Mouse (Mus musculus) 3134 (cell line): ENCODE measurements around the gene Zpbp2.
A peak's percentile ranks its signal among the peaks of the same experiment; 100 is the strongest.

Experiments used
- DNase-seq: peaks from one replicate; pipeline ENCODE4 v3.0.0-alpha.2; 2011; ENCODE audit warnings: low spot score; ENCODE audit not compliant: insufficient read length; ENCODE audit errors: extremely low read depth

Gene Zpbp2

DNA sequence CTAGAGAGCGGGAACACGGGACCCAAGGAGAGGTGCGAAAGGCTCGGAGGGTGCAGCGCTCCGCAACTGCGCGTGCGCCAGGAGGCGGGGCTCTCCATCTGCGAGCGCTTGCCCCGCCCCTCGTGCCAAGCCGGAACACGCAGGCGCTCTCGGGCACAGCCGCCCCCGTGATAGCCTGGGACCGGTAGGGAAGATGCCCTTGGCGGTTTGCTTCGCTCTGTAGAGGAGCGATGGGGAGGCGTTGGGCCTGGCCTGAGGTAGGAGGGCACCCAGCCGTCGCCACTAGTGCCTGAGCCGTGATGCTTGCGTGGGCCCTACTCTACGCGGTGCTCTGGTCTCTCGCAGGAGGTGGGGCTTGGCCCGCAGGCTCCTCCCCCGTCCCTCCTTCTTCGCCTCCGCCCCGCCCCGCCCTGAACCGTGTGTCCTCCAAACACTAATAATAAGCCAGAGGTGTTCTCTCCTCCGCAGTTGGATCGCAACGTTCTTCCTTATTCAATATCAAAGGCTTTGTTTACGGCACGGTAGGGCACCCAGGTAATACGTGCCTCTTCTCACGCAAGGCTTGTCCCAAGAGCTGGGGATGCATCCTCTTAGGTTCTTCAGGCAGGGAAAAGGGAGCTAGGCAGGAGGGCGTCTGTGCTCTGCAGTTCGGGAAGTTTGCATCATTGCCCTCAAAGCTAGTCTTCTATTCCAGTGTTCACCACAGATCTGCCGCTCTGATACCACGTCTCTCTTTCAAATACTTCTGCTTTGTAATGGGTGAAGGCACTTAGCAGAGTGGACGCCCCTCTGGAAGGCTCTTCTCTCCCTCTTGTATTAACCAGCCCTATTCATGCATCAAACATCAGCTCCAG, at the start of gene Zpbp2:
Gene Zpbp2, plus strand, starts transcription at position 123 of the 854 bp plus-strand sequence.
- DNase-seq, result peak; percentile 25

- no peak for DNase-seq
Measured at GRCm38 (mm10) chr11:98504926-98505325, 46.0 kb upstream of the Zpbp2 start.

- DNase-seq, result peak; percentile 25
Measured at GRCm38 (mm10) chr11:98509434-98509833, 41.5 kb upstream of the Zpbp2 start.

GRCm38 (mm10) chr11:98510125-98510524, 40.8 kb upstream of the Zpbp2 start:
- DNase-seq, result no peak

DNA sequence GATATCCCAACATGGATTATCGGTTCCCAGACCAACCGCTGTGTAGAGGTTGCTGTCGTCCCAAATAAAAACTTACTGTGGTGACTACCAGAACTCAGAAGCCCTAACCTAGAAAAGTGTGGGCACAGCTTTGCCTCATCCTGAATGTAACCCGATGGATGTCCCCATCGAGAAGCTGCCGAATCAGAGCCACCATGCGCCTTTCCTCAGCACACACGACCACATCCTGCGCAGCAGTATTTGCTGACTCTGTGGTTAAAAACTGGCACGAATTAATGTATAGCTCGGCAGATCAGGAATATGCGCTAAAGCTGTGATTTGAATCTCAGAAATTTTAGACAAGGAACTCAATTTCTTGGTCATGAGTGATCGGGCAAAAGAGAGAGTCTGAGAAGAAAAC, 38.0 kb upstream of the Zpbp2 start:
- no peak for DNase-seq

- DNase-seq, result no peak
Measured at GRCm38 (mm10) chr11:98513356-98513936, 37.5 kb upstream of the Zpbp2 start.

DNA sequence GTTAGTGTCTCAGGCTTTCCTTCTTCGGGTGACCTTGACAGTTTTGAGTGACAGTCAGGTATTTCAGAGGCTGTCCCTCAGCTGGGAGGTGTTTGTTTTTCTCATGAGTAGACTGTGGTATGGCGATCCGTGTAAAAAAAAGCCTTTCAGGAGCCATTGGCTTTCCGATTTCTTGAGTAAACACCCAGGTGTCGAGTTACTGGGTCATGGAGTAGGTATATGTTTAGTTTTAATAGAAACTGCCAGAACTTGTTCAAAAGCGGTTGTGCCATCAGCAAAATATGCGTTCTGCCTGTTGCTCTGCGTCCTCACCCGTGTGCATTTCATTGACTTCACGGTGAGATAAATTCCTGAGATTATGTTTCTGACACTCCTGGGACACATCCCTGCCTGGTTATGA, 30.4 kb upstream of the Zpbp2 start:
- no peak for DNase-seq

GRCm38 (mm10) chr11:98525140-98525539, 25.8 kb upstream of the Zpbp2 start:
- DNase-seq, result no peak

DNA sequence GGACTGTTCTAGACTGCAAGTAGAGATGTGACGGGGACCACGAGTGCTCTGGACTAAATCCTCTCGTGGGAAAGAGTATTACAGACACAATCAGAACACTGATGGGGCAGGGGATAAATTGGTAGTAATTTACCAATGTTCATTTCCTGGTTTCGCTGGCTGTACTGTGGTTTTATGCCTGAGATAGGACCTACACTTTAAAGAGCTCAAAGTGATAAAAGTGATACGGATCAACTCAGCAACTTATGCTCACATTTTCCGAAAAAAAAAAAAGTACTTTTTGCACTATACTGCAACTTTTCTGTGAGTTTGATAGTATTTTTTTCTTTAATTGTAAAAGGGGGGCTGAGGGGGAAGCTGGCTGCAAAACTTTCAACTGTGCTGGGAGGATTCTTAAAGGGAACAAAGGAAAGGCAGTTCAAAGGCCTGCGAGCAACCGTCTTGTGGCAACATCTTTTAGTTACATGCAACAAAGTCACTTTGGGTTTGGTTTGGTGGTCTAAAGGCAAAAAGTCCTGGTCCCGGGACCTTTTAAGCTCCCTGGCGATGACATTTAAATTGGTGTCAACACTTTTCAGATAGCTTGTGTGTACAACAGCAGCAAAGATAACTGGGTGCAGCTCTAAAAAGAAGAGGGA, 24.0 kb upstream of the Zpbp2 start:
- DNase-seq, result no peak

- no peak for DNase-seq
Measured at GRCm38 (mm10) chr11:98537480-98538034, 13.3 kb upstream of the Zpbp2 start.

- no peak for DNase-seq
Measured at GRCm38 (mm10) chr11:98540319-98540718, 10.6 kb upstream of the Zpbp2 start.

DNA sequence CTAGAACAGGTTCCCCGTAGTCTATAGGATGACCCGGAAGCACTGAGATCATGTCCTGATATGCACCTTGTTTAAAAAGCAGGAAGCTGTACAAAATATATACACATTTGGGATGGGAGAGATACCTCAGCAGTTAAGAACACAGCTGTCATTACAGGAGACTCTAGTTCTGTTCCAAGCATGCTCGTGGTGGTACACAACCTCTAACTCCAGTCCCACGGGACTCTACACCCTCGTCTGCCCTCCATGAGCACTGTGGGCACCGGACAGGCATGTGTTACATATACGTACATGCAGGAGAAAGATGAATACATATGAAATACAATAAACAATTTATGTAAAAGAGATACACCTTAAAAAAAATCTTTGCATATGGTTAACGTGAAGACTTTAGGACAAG, 8.3 kb upstream of the Zpbp2 start:
- no peak for DNase-seq

DNA sequence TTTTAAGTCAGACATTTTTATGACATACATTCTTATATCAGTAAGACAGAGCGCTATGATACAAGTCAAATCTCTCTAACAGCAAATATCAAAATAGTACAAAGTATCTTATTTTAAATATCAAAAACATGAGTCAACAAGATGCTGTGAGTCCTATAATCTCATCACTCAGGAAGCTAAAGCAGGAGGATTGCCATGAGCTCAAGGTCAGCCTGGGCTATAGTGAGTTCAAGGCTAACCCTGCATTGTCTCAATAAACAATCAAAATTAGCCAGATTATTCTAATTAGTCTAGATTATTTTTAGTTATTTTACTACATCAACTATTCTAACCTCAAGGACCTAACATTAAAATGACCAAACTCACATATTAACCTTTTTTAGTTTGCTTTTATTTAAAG, 7.5 kb upstream of the Zpbp2 start:
- DNase-seq, result no peak

GRCm38 (mm10) chr11:98544890-98545677, 5.8 kb upstream of the Zpbp2 start:
- peak; percentile 14 for DNase-seq

GRCm38 (mm10) chr11:98545711-98546231, 5.1 kb upstream of the Zpbp2 start, which contains the start of gene Ikzf3:
Ikzf3 (minus strand) TSS chr11:98546031.
- DNase-seq, result no peak

DNA sequence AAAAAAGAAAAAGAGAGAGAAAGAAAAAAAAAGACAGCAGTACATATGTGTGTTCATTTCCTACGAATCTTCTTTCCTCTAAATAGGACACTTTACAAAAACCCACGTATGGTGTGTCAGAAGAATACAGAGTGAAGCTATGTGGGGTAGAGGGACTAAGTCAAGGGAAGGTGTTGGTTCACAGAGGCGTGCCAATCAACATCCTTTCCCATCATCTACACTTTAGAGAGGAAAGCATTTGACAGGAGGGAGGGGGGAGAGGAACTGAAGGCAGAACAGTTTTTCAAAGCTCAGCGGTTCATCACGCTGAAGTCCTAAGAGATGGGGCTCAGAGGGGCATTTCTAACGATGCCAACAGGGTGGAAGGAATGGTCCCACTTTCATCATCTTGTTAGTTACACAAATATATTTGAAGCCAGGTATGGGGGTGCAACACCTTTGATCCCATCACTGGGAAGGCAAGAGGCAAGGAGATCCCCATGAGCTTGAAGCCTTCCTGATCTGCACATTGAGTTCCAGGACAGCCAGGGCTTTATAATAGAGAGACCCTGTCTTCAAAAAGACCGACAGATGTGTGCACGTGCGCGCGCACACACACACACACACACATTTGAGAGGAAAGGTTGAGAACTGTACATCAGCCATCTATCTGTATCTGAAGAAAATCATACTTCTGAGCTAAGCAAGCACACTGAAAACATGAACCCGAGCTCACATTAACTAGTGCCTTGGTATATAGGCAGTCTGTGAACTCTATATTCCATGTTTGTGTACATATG, 4.2 kb upstream of the Zpbp2 start:
- no peak for DNase-seq

- no peak for DNase-seq
Measured at GRCm38 (mm10) chr11:98547308-98547693, 3.6 kb upstream of the Zpbp2 start.

DNA sequence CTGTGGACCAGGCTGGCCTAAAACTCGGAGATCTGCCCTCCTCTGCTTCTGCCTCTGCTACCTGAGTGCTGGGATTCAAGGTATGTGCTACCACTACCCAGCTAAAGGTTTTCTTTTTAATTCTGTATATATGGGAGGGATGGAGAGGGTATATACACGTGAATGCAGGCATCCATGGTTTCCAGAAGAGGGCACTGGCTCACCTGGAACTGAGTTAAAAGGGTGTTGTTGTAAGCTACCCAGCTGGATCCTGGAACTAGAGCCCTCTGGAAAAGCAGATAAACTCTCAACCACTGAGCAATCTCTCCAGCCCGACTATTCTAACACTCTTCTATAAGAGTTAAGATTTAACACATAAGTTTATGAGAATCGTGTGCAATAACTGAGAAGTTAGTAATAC, 1.5 kb upstream of the Zpbp2 start:
- DNase-seq, result no peak

DNA sequence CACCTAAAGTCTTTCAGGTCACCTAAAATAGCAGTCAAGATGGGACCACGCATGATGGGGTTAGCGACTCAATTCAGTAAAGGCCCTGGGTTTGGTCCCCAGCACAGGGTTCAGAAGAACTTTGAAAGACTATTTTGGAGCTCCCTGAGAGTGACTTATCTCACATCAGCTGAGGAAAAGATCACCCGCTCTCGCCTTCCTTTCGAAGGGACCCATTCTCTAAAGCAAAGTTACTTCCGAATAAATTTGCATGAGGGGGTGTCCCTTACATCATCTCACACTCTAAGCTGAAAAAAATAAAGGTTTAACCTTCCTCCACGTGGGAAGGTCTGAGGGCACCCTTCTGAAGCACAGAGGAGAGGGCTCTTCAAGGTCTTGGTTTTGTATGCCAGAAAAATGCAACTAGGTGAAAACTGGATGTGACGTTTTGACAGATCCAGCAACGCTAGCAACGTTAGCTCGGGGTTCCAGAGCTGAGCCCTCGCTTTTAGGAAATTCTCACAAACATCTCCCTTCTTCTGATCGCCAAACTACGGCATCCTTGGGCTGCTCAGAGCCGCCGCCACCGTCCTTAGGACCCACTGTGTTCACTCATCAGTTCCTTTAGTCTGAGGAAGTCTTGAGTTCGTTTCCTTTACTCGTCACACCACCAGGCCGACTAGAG, 454 bp upstream of the Zpbp2 start:
- DNase-seq, result no peak
